Mouse (Mus musculus): ENCODE measurements around the gene Slc35e3. TPM values are rescaled to one million over a fixed set of nuclear protein-coding genes. Genes with fewer than 3 reads are reported as not detected.
"Not testable (repeated sequence)": the region's sequence is repeated elsewhere in the genome, so short reads cannot be mapped to it uniquely, and the experiment has no call there.

Slc35e3 gene
- polyA plus RNA-seq, 1 experiment: 3.3 TPM

GRCm38 (mm10) chr10:117724804-117725361 is 21.3 kb downstream of the Slc35e3 start:
- no peak for DNase-seq (ENCODE audit: low read depth, low spot score)
- 93% methylated on average over 3 of the region's 3 CpGs for WGBS

- 81% methylated on average over 5 of the region's 5 CpGs for WGBS
- no peak for DNase-seq (ENCODE audit: low read depth, low spot score)
These were observed 21.9 kb downstream of the Slc35e3 start for GRCm38 (mm10) chr10:117724136-117724718.

GRCm38 (mm10) chr10:117718161-117719119 is 27.7 kb downstream of the Slc35e3 start:
- no peak for DNase-seq (ENCODE audit: low read depth, low spot score)
- 42% methylated on average over 19 of the region's 19 CpGs for WGBS

GRCm38 (mm10) chr10:117717583-117717982 is 28.6 kb downstream of the Slc35e3 start:
- no peak for DNase-seq (ENCODE audit: low read depth, low spot score)
- 14% methylated on average over 4 of the region's 4 CpGs for WGBS

GRCm38 (mm10) chr10:117716686-117717085 is 29.5 kb downstream of the Slc35e3 start:
- no peak for DNase-seq (ENCODE audit: low read depth, low spot score)
- WGBS: 82% methylated on average over 3 of the region's 3 CpGs

- DNase-seq (ENCODE audit: low read depth, low spot score): not testable (repeated sequence)
- whole genome bisulfite sequencing: 100% methylated on average over 1 of the region's 1 CpGs
These were observed 30.5 kb downstream of the Slc35e3 start for GRCm38 (mm10) chr10:117715654-117716053.

GRCm38 (mm10) chr10:117714928-117715500 is 31.2 kb downstream of the Slc35e3 start:
- DNase-seq (ENCODE audit: low read depth, low spot score): no peak
- WGBS: 78% methylated on average over 4 of the region's 4 CpGs

GRCm38 (mm10) chr10:117714048-117714545 is 32.1 kb downstream of the Slc35e3 start:
- 84% methylated on average over 3 of the region's 3 CpGs for WGBS
- DNase-seq (ENCODE audit: low read depth, low spot score): no peak

- 92% methylated on average over 8 of the region's 8 CpGs for WGBS
- no peak for DNase-seq (ENCODE audit: low read depth, low spot score)
These were observed 32.7 kb downstream of the Slc35e3 start for GRCm38 (mm10) chr10:117713466-117713865.

- 93% methylated on average over 9 of the region's 9 CpGs for WGBS
- no peak for DNase-seq (ENCODE audit: low read depth, low spot score)
These were observed 33.3 kb downstream of the Slc35e3 start for GRCm38 (mm10) chr10:117712871-117713270.

- DNase-seq (ENCODE audit: low read depth, low spot score): no peak
- 86% methylated on average over 9 of the region's 9 CpGs for WGBS
These were observed 33.9 kb downstream of the Slc35e3 start for GRCm38 (mm10) chr10:117712191-117712754.

GRCm38 (mm10) chr10:117711408-117711807 is 34.8 kb downstream of the Slc35e3 start:
- WGBS: 50% methylated on average over 5 of the region's 5 CpGs

GRCm38 (mm10) chr10:117710604-117711141 is 35.5 kb downstream of the Slc35e3 start, which contains the start of gene Mdm2:
Gene Mdm2 (minus strand): TSS chr10:117710758.
- under 1% methylated on average over 52 of the region's 52 CpGs for WGBS
- peak; percentile 57 for DNase-seq (ENCODE audit: low read depth, low spot score)

More at GRCm38 (mm10) chr10:117711408-117711807, 34.8 kb downstream of the Slc35e3 start:
- DNase-seq (ENCODE audit: low read depth, low spot score): no peak

- under 1% methylated on average over 71 of the region's 71 CpGs for WGBS
- peak; percentile 42 for DNase-seq (ENCODE audit: low read depth, low spot score)
These were observed 36.1 kb downstream of the Slc35e3 start for GRCm38 (mm10) chr10:117709930-117710603.

GRCm38 (mm10) chr10:117709326-117709830 is 36.8 kb downstream of the Slc35e3 start:
- 7% methylated on average over 12 of the region's 12 CpGs for WGBS
- DNase-seq (ENCODE audit: low read depth, low spot score): no peak

- no peak for DNase-seq (ENCODE audit: low read depth, low spot score)
- WGBS: 57% methylated on average over 9 of the region's 9 CpGs
These were observed 37.3 kb downstream of the Slc35e3 start for GRCm38 (mm10) chr10:117708856-117709255.

GRCm38 (mm10) chr10:117708376-117708775 is 37.8 kb downstream of the Slc35e3 start:
- WGBS: 96% methylated on average over 2 of the region's 2 CpGs
- DNase-seq (ENCODE audit: low read depth, low spot score): no peak

- WGBS: 86% methylated on average over 2 of the region's 2 CpGs
- no peak for DNase-seq (ENCODE audit: low read depth, low spot score)
These were observed 38.9 kb downstream of the Slc35e3 start for GRCm38 (mm10) chr10:117707114-117707838.
